Mouse (Mus musculus) thymus, adult 2 months (tissue): ENCODE results near the gene Vmn1r166.
"Not testable (repeated sequence)": the region's sequence is repeated elsewhere in the genome, so short reads cannot be mapped to it uniquely, and the experiment has no call there.

Source experiments
- CTCF ChIP-seq: fragments of 200-500 bp; IDR thresholded peaks from 2 replicates; pipeline ENCODE4 v1.5.1; 2012; ENCODE audit warnings: mild to moderate bottlenecking, control low read depth, low read length, moderate library complexity, borderline replicate concordance; ENCODE audit not compliant: control insufficient read depth, poor library complexity, insufficient read depth; ENCODE audit errors: extremely low read depth
- POLR2A ChIP-seq: fragments of 200-500 bp; IDR thresholded peaks from 2 replicates; pipeline ENCODE4 v1.6.1; 2012; ENCODE audit warnings: mild to moderate bottlenecking, low read length, control low read depth, moderate library complexity; ENCODE audit not compliant: control insufficient read depth, poor library complexity, insufficient read depth; ENCODE audit errors: extremely low read depth

DNA sequence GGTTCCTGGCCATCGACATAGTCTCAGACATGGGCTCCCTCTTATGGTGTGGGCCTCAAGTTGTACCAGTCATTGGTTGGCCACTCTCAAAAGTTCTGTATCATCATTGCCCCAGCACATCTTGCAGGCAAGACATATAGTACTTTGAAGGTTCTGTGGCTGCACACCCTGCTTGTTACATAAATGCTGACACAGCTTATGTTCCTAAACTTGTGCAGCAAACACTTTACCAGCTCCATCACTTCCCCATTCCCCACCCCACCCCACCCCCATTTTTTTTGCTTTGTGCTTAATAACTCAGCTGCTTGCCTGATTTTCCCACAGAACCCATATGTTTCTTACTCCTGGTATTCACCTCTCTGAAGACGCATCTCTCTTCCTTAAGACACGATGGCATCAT is 49.4 kb upstream of the Vmn1r166 start, which contains the start of gene Nlrp4e:
- TF ChIP-seq POLR2A, CTCF: not testable (repeated sequence)
